Mouse (Mus musculus): ENCODE measurements around the gene Hdac9. TPM values are rescaled to one million over a fixed set of nuclear protein-coding genes. Genes with fewer than 3 reads are reported as not detected.

Gene Hdac9
- polyA plus RNA-seq, 1 experiment = not detected

DNA sequence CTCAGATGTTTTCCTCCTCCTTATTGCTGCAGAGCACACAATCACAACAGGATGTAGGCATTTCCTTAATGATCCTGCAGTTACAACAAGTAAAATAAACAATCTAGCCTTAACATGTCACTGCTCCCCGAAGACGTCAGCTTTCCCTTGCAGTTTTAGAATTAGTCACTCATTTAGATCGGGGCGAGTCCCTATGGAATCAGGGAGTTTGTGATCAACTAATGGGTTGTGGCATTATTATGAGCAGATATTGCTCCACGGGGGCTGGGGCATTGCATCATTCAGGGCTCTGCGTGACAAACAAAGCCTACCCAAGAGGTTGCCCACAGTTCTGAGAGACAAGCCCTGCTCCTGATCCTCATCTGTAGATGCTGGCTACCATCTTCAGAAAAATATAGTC is 96.7 kb downstream of the Hdac9 start:
- TF ChIP-seq TAL1 (IDR thresholded peaks at IDR 0.05; ENCODE audit: low read length) = no peak
- no peak for TF ChIP-seq GATA1 (IDR thresholded peaks at IDR 0.05; ENCODE audit: low read length)
- no peaks in the 10 kb centered on the region for H3K9me3 ChIP-seq (ENCODE audit: control insufficient read depth, low read length)
- H3K36me3 ChIP-seq (ENCODE audit: control insufficient read depth) = no peaks in the 10 kb centered on the region
- H3K27me3 ChIP-seq (ENCODE audit: control insufficient read depth) = no peaks in the 10 kb centered on the region
- no peak overlapping the region for H3K4me3 ChIP-seq (replicated peaks)
- H3K4me1 ChIP-seq (ENCODE audit: control insufficient read depth) = no peaks in the 10 kb centered on the region

DNA sequence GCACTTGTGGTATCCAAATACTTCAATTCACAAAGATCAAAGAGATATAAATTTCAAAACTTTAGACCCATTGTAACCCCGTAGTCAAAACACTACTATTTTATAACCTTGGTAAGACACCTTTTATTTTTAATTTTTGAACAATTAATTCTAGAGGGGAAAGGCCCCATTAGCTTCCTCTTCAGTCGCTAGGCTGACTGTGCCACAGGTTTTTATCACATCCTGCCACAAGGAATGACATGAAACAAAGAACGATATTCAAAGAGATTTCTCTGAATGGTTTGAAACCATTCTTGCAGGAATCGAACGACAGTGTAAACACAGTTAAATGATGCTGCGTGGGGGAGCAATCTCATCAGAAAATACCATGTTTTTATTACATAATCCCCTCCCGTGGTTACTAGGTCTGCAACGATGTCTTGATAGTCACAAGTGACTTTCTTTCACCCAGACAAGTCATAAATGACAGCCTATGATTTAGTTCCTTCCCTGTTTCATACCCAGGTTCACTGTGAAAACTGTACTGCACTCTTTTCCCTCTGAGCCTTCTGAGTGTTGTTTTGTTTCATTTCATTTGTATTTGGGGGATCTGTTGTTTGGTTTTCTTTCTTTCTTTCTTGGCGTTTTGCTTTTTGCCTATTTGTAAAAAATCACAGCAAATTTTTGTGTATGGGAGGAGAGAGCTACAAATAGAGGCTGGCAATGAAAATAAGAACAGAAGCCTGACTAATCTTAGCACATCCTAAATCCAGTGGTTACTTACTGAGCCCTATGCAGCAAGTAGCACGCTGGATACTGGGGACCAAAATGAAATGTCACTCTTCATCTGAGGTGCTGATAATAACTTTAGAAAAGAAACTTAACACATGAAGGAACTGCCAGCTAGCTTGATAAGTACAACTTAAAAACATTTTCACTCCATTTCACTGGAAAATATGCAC is 105.0 kb downstream of the Hdac9 start:
- Histone ChIP-seq H3K27me3 (ENCODE audit: control insufficient read depth) (no peaks in the 10 kb centered on the region), H3K4me3 (replicated peaks) (no peak overlapping the region), H3K36me3 (ENCODE audit: control insufficient read depth) (no peaks in the 10 kb centered on the region), H3K4me1 (ENCODE audit: control insufficient read depth) (no peaks in the 10 kb centered on the region), H3K9me3 (ENCODE audit: control insufficient read depth, low read length) (no peaks in the 10 kb centered on the region)
- TF ChIP-seq GATA1 (IDR thresholded peaks at IDR 0.05; ENCODE audit: low read length) (no peak), TAL1 (IDR thresholded peaks at IDR 0.05; ENCODE audit: low read length) (no peak)

DNA sequence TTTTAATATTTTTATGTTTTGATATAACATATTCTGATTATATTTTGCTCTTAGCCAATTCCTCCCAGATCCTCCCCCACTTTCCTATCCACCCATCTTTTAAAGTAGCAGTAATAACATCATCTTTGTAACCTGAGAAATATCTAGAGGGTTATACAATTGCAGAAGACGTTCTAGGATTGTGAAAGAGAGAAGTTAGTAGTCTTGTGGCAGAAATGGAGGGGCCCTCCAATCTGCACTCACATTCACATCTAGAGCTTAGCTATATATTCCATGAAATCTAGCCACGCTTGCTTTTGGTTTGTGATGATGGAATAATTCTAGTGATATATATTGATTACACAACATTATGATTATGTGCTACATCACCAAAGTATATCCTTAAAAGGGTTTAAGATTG is 106.7 kb downstream of the Hdac9 start:
- no peaks in the 10 kb centered on the region for H3K9me3 ChIP-seq (ENCODE audit: control insufficient read depth, low read length)
- H3K4me1 ChIP-seq (ENCODE audit: control insufficient read depth) = no peaks in the 10 kb centered on the region
- no peaks in the 10 kb centered on the region for H3K27me3 ChIP-seq (ENCODE audit: control insufficient read depth)
- H3K4me3 ChIP-seq (replicated peaks) = no peak overlapping the region
- TF ChIP-seq TAL1 (IDR thresholded peaks at IDR 0.05; ENCODE audit: low read length) = no peak
- TF ChIP-seq GATA1 (IDR thresholded peaks at IDR 0.05; ENCODE audit: low read length) = no peak
- no peaks in the 10 kb centered on the region for H3K36me3 ChIP-seq (ENCODE audit: control insufficient read depth)

DNA sequence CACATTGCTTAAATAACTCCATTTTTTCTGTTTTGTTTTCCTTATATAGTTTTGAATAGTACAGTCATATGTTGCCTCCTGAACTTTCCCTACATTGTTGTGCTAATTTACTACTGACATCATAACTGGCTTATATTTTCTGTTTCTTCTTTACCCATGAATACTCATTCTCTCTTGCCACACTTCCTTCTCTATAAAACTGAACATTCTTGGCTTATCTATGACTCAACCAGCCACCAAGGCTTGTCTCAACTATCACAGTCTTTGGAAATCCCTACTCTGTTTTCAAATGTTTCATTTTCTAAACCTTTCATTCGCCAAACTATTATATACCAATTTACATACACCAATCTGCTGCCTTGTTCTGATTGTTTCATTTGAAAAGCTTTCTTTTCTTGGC is 108.7 kb downstream of the Hdac9 start:
- TF ChIP-seq GATA1 (IDR thresholded peaks at IDR 0.05; ENCODE audit: low read length) (no peak), TAL1 (IDR thresholded peaks at IDR 0.05; ENCODE audit: low read length) (no peak)
- Histone ChIP-seq H3K27me3 (ENCODE audit: control insufficient read depth) (no peaks in the 10 kb centered on the region), H3K9me3 (ENCODE audit: control insufficient read depth, low read length) (no peaks in the 10 kb centered on the region), H3K36me3 (ENCODE audit: control insufficient read depth) (no peaks in the 10 kb centered on the region), H3K4me1 (ENCODE audit: control insufficient read depth) (no peaks in the 10 kb centered on the region), H3K4me3 (replicated peaks) (no peak overlapping the region)

DNA sequence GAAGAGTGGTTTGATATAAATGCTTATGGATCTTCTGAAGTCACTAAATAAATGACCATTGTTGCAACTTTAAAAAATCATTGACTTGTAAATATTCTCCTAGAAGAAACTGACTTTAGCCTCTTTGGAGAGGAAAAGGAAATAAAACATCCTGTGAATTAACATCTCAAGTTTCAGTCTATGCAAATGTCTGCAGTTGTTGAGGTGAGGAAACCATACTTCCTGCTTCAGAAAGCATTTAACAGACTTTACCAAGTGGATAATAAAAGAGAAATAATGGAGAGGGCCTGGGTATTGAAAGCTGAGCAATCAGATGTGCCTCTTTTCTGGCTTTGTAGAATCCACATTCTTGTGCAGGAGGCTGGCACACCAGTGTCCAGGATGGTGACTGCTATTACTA is 110.4 kb downstream of the Hdac9 start:
- Histone ChIP-seq H3K27me3 (ENCODE audit: control insufficient read depth) (no peaks in the 10 kb centered on the region), H3K4me1 (ENCODE audit: control insufficient read depth) (no peaks in the 10 kb centered on the region), H3K9me3 (ENCODE audit: control insufficient read depth, low read length) (no peaks in the 10 kb centered on the region), H3K36me3 (ENCODE audit: control insufficient read depth) (no peaks in the 10 kb centered on the region), H3K4me3 (replicated peaks) (no peak overlapping the region)
- TF ChIP-seq GATA1 (IDR thresholded peaks at IDR 0.05; ENCODE audit: low read length) (no peak), TAL1 (IDR thresholded peaks at IDR 0.05; ENCODE audit: low read length) (no peak)

DNA sequence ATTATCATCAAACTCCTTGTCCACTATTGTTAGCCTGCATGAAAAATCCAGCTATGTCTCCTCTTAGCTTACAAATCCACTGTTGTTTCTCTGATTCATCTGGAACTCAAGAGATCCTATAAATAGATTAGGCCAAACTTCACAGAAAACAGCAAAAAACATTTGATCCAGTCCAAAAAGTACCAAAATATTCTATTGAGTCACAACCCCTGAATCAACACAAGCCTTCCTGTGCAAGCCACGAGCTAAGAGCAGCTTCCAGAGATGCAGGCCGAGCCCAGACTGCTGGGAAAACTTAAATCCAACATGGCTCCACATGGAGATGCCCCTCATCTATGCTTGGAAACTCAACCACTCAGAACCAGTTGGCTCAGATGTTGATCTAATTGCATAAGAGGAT is 113.2 kb downstream of the Hdac9 start:
- Histone ChIP-seq H3K36me3 (ENCODE audit: control insufficient read depth) (no peaks in the 10 kb centered on the region), H3K9me3 (ENCODE audit: control insufficient read depth, low read length) (no peaks in the 10 kb centered on the region), H3K4me3 (replicated peaks) (no peak overlapping the region), H3K27me3 (ENCODE audit: control insufficient read depth) (no peaks in the 10 kb centered on the region), H3K4me1 (ENCODE audit: control insufficient read depth) (no peaks in the 10 kb centered on the region)
- TF ChIP-seq TAL1 (IDR thresholded peaks at IDR 0.05; ENCODE audit: low read length) = no peak
- no peak for TF ChIP-seq GATA1 (IDR thresholded peaks at IDR 0.05; ENCODE audit: low read length)

DNA sequence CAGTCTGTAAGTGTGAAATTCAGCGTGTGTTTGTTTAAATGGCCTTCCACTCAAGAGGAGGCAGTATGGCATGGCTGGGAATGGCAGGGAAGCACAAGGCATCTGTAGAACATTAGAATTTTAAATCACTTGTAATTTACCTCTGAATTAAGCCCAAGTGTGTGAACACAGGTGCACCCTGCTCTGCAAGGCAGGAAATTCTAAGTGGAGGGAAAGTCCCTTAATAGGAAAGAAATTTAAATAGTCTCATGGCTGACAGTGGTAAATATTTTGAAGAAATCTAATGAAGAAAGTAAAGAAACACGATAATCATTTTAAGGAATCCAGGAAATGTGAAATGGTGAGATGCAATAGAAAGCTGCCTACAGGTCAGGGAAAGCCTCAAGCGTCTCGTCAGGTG is 114.6 kb downstream of the Hdac9 start:
- Histone ChIP-seq H3K9me3 (ENCODE audit: control insufficient read depth, low read length) (no peaks in the 10 kb centered on the region), H3K4me3 (replicated peaks) (no peak overlapping the region), H3K4me1 (ENCODE audit: control insufficient read depth) (no peaks in the 10 kb centered on the region), H3K27me3 (ENCODE audit: control insufficient read depth) (no peaks in the 10 kb centered on the region), H3K36me3 (ENCODE audit: control insufficient read depth) (no peaks in the 10 kb centered on the region)
- TF ChIP-seq TAL1 (IDR thresholded peaks at IDR 0.05; ENCODE audit: low read length) (no peak), GATA1 (IDR thresholded peaks at IDR 0.05; ENCODE audit: low read length) (no peak)

DNA sequence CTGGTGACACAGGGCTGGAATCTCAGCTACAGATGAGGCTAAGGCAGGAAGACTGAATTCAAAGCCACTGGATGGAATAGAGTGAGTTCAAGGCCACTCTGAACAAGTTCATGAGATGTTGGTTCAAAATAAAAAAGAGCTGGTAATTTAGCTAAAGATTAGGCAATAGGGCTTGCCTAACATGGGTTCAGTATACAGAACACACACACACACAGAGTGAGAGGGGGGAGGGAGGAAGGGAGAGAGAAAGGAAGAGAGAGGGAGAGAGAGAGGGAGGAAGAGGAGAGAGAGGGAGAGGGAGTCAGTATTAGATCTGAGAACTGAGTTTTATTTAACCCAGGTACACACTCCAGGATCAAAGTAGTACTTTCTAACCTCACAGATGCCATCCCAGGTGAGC is 115.1 kb downstream of the Hdac9 start:
- H3K4me3 ChIP-seq (replicated peaks) = no peak overlapping the region
- no peaks in the 10 kb centered on the region for H3K27me3 ChIP-seq (ENCODE audit: control insufficient read depth)
- no peaks in the 10 kb centered on the region for H3K36me3 ChIP-seq (ENCODE audit: control insufficient read depth)
- no peak for TF ChIP-seq GATA1 (IDR thresholded peaks at IDR 0.05; ENCODE audit: low read length)
- TF ChIP-seq TAL1 (IDR thresholded peaks at IDR 0.05; ENCODE audit: low read length) = no peak
- H3K9me3 ChIP-seq (ENCODE audit: control insufficient read depth, low read length) = no peaks in the 10 kb centered on the region
- H3K4me1 ChIP-seq (ENCODE audit: control insufficient read depth) = no peaks in the 10 kb centered on the region

DNA sequence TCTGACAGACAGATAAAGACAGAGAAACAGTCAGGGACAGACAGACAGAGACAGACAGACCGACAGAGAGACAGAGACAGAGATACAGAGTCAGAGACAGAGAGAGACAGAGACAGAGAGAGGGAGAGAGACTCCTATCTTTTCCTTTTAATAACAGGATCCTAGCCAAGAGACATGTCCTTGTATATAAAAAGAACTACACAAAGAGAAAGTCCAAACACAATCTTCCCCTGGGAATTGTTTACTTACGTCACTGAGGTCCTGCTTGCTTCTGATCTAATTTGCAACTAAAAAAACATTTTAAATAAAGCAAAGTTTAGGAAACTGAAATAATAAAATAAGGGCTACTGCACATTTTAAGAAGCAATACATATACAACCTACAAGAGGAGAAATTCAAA is 119.5 kb downstream of the Hdac9 start:
- Histone ChIP-seq H3K4me1 (ENCODE audit: control insufficient read depth) (no peaks in the 10 kb centered on the region), H3K9me3 (ENCODE audit: control insufficient read depth, low read length) (no peaks in the 10 kb centered on the region), H3K36me3 (ENCODE audit: control insufficient read depth) (no peaks in the 10 kb centered on the region), H3K27me3 (ENCODE audit: control insufficient read depth) (no peaks in the 10 kb centered on the region), H3K4me3 (replicated peaks) (no peak overlapping the region)
- no peak for TF ChIP-seq GATA1 (IDR thresholded peaks at IDR 0.05; ENCODE audit: low read length)
- TF ChIP-seq TAL1 (IDR thresholded peaks at IDR 0.05; ENCODE audit: low read length) = no peak
